Mouse (Mus musculus): ENCODE measurements around the gene Nck1.

The Nck1 gene

GRCm38 (mm10) chr9:100545715-100546593 lies at the start of gene Nck1:
Gene Nck1, minus strand, starts transcription at chr9:100546134.
- peak; percentile 99 for DNase-seq (ENCODE audit: inconsistent ontology term)

GRCm38 (mm10) chr9:100590462-100590861 lies 44.5 kb upstream of the Nck1 start:
- no peak for DNase-seq (ENCODE audit: inconsistent ontology term)

- DNase-seq (ENCODE audit: inconsistent ontology term), result no peak
These were observed 38.1 kb upstream of the Nck1 start for GRCm38 (mm10) chr9:100584031-100584430.

GRCm38 (mm10) chr9:100582883-100583575 lies 37.1 kb upstream of the Nck1 start:
- DNase-seq (ENCODE audit: inconsistent ontology term), result no peak

- DNase-seq (ENCODE audit: inconsistent ontology term), result peak; percentile 69
These were observed 35.9 kb upstream of the Nck1 start for GRCm38 (mm10) chr9:100581543-100582492.

- no peak for DNase-seq (ENCODE audit: inconsistent ontology term)
These were observed 34.3 kb upstream of the Nck1 start for GRCm38 (mm10) chr9:100580196-100580740.

- DNase-seq (ENCODE audit: inconsistent ontology term), result no peak
These were observed 28.0 kb upstream of the Nck1 start for GRCm38 (mm10) chr9:100573942-100574341.

GRCm38 (mm10) chr9:100573300-100573699 lies 27.4 kb upstream of the Nck1 start:
- DNase-seq (ENCODE audit: inconsistent ontology term), result no peak

GRCm38 (mm10) chr9:100571511-100571910 lies 25.6 kb upstream of the Nck1 start:
- DNase-seq (ENCODE audit: inconsistent ontology term), result no peak

GRCm38 (mm10) chr9:100570626-100571233 lies 24.8 kb upstream of the Nck1 start, which contains the start of gene Slc35g2:
Gene Slc35g2, minus strand, starts transcription at chr9:100571090.
- DNase-seq (ENCODE audit: inconsistent ontology term), result peak; percentile 57

GRCm38 (mm10) chr9:100569798-100570625 lies 24.1 kb upstream of the Nck1 start:
- DNase-seq (ENCODE audit: inconsistent ontology term), result peak; percentile 73

- no peak for DNase-seq (ENCODE audit: inconsistent ontology term)
These were observed 14.4 kb upstream of the Nck1 start for GRCm38 (mm10) chr9:100560251-100560890.

GRCm38 (mm10) chr9:100558991-100559390 lies 13.1 kb upstream of the Nck1 start:
- DNase-seq (ENCODE audit: inconsistent ontology term), result no peak

- no peak for DNase-seq (ENCODE audit: inconsistent ontology term)
These were observed 12.2 kb upstream of the Nck1 start for GRCm38 (mm10) chr9:100558023-100558573.

GRCm38 (mm10) chr9:100555686-100556085 lies 9.8 kb upstream of the Nck1 start:
- no peak for DNase-seq (ENCODE audit: inconsistent ontology term)

GRCm38 (mm10) chr9:100548313-100548712 lies 2.4 kb upstream of the Nck1 start:
- DNase-seq (ENCODE audit: inconsistent ontology term), result no peak

- no peak for DNase-seq (ENCODE audit: inconsistent ontology term)
These were observed 618 bp upstream of the Nck1 start for GRCm38 (mm10) chr9:100546594-100546910.

- DNase-seq (ENCODE audit: inconsistent ontology term), result peak; percentile 54
These were observed 803 bp downstream of the Nck1 start for GRCm38 (mm10) chr9:100544948-100545714.

All from Muller cell, postnatal 12 days (primary cell).